Mouse (Mus musculus): ENCODE measurements around the gene Tgm1. TPM values are rescaled to one million over a fixed set of nuclear protein-coding genes. Genes with fewer than 3 reads are reported as not detected.

The Tgm1 gene
- total RNA-seq, 1 experiment = 13.4 TPM

- peak; percentile 83 for DNase-seq (ENCODE audit: low read depth, low spot score)
- TF ChIP-seq HCFC1 (IDR thresholded peaks at IDR 0.05; ENCODE audit: borderline replicate concordance, insufficient read depth, low read length) (peak; percentile 69; the same call in 1 of the 2 replicates), ZC3H11A (IDR thresholded peaks at IDR 0.05; ENCODE audit: borderline replicate concordance, low read depth, low read length) (no peak)
- Histone ChIP-seq H3K27ac (ENCODE audit: insufficient read depth, low read depth, low read length, poor library complexity, severe bottlenecking) (no peak within 1 kb of the TSS), H3K9ac (ENCODE audit: insufficient read depth, low read depth, low read length, poor library complexity, severe bottlenecking) (peak within 1 kb of the TSS; percentile 92), H3K36me3 (ENCODE audit: control insufficient read depth, insufficient read depth, low read length, poor library complexity, severe bottlenecking) (peaks cover 6% of the 10 kb centered on the region), H3K4me1 (ENCODE audit: control insufficient read depth in 2 of 2, insufficient read depth in 2 of 2, low read length in 2 of 2, poor library complexity in 1 of 2) (peaks cover 2 to 3% of the 10 kb centered on the region in 2 experiments; a peak in 2 of 4 replicates), H3K4me3 (ENCODE audit: insufficient read depth in 1 of 2, low read depth in 1 of 2, low read length in 2 of 2, poor library complexity in 1 of 2, severe bottlenecking in 1 of 2) (peak within 1 kb of the TSS; percentile 95 to 100), H3K9me3 (ENCODE audit: control insufficient read depth, insufficient read depth, low read depth, low read length) (no peaks in the 10 kb centered on the region)
- in situ Hi-C loops (cut with MboI; ENCODE audit: low sequenced_read_pairs in 2 of 2, unreplicated experiment in 2 of 2) = no loop called here
Measured at GRCm38 (mm10) chr14:55745180-55745860, 31.6 kb upstream of the Tgm1 start, which contains the start of the genes Dhrs1 and Nop9. Gene Dhrs1 (minus strand): TSS chr14:55745690. Gene Nop9 (plus strand): TSS chr14:55745693.

- H3K36me3 ChIP-seq (ENCODE audit: control insufficient read depth, insufficient read depth, low read length, poor library complexity, severe bottlenecking) = peaks cover 2% of the 10 kb centered on the region; the same call in 1 of the 2 replicates
- H3K9ac ChIP-seq (ENCODE audit: insufficient read depth, low read depth, low read length, poor library complexity, severe bottlenecking) = no peak overlapping the region
- H3K4me3 ChIP-seq (ENCODE audit: insufficient read depth in 1 of 2, low read depth in 1 of 2, low read length in 2 of 2, poor library complexity in 1 of 2, severe bottlenecking in 1 of 2) = no peak overlapping the region
- peak; percentile 75 for DNase-seq (ENCODE audit: low read depth, low spot score)
- peaks cover 2 to 3% of the 10 kb centered on the region in 2 experiments; a peak in 2 of 4 replicates for H3K4me1 ChIP-seq (ENCODE audit: control insufficient read depth in 2 of 2, insufficient read depth in 2 of 2, low read length in 2 of 2, poor library complexity in 1 of 2)
- in situ Hi-C loops (cut with MboI; ENCODE audit: low sequenced_read_pairs in 2 of 2, unreplicated experiment in 2 of 2) = loop anchor here in 1 of 2 experiments (5.0 kb wide), 1 partner anchor 61 kb away; the partner anchor contains the start of gene Tinf2
- H3K27ac ChIP-seq (ENCODE audit: insufficient read depth, low read depth, low read length, poor library complexity, severe bottlenecking) = no peak overlapping the region
- H3K9me3 ChIP-seq (ENCODE audit: control insufficient read depth, insufficient read depth, low read depth, low read length) = no peaks in the 10 kb centered on the region
- TF ChIP-seq MAFK (IDR thresholded peaks at IDR 0.05; ENCODE audit: insufficient read depth, low read depth, low read length) (no peak), ZC3H11A (IDR thresholded peaks at IDR 0.05; ENCODE audit: borderline replicate concordance, low read depth, low read length) (peak; percentile 95), ZNF384 (IDR thresholded peaks at IDR 0.05; ENCODE audit: low read depth, low read length) (0 out of 2 replicates have a peak, but pooled peaks have one; percentile 6), CHD2 (IDR thresholded peaks at IDR 0.05; ENCODE audit: low read depth, low read length) (no peak), HCFC1 (IDR thresholded peaks at IDR 0.05; ENCODE audit: borderline replicate concordance, insufficient read depth, low read length) (peak; percentile 35; the same call in 1 of the 2 replicates)
Measured at GRCm38 (mm10) chr14:55743711-55744110, 30.0 kb upstream of the Tgm1 start.

GRCm38 (mm10) chr14:55737086-55737687, 23.5 kb upstream of the Tgm1 start:
- Histone ChIP-seq H3K4me3 (ENCODE audit: insufficient read depth in 1 of 2, low read depth in 1 of 2, low read length in 2 of 2, poor library complexity in 1 of 2, severe bottlenecking in 1 of 2) (no peak overlapping the region), H3K27ac (ENCODE audit: insufficient read depth, low read depth, low read length, poor library complexity, severe bottlenecking) (no peak overlapping the region), H3K36me3 (ENCODE audit: control insufficient read depth, insufficient read depth, low read length, poor library complexity, severe bottlenecking) (peaks cover 2% of the 10 kb centered on the region; the same call in 1 of the 2 replicates), H3K9ac (ENCODE audit: insufficient read depth, low read depth, low read length, poor library complexity, severe bottlenecking) (no peak overlapping the region), H3K9me3 (ENCODE audit: control insufficient read depth, insufficient read depth, low read depth, low read length) (no peaks in the 10 kb centered on the region), H3K4me1 (ENCODE audit: control insufficient read depth in 2 of 2, insufficient read depth in 2 of 2, low read length in 2 of 2, poor library complexity in 1 of 2) (no peaks in the 10 kb centered on the region)
- TF ChIP-seq MAFK (IDR thresholded peaks at IDR 0.05; ENCODE audit: insufficient read depth, low read depth, low read length) (no peak), CHD2 (IDR thresholded peaks at IDR 0.05; ENCODE audit: low read depth, low read length) (no peak), ZNF384 (IDR thresholded peaks at IDR 0.05; ENCODE audit: low read depth, low read length) (no peak), ZC3H11A (IDR thresholded peaks at IDR 0.05; ENCODE audit: borderline replicate concordance, low read depth, low read length) (no peak), HCFC1 (IDR thresholded peaks at IDR 0.05; ENCODE audit: borderline replicate concordance, insufficient read depth, low read length) (no peak)
- in situ Hi-C loops (cut with MboI; ENCODE audit: low sequenced_read_pairs in 2 of 2, unreplicated experiment in 2 of 2) = no loop called here
- no peak for DNase-seq (ENCODE audit: low read depth, low spot score)

GRCm38 (mm10) chr14:55735758-55736157, 22.0 kb upstream of the Tgm1 start:
- in situ Hi-C loops (cut with MboI; ENCODE audit: low sequenced_read_pairs in 2 of 2, unreplicated experiment in 2 of 2) = no loop called here
- H3K36me3 ChIP-seq (ENCODE audit: control insufficient read depth, insufficient read depth, low read length, poor library complexity, severe bottlenecking) = peaks cover 2% of the 10 kb centered on the region; the same call in 1 of the 2 replicates
- no peak for TF ChIP-seq HCFC1 (IDR thresholded peaks at IDR 0.05; ENCODE audit: borderline replicate concordance, insufficient read depth, low read length)
- no peak for TF ChIP-seq ZNF384 (IDR thresholded peaks at IDR 0.05; ENCODE audit: low read depth, low read length)
- DNase-seq (ENCODE audit: low read depth, low spot score) = no peak
- H3K27ac ChIP-seq (ENCODE audit: insufficient read depth, low read depth, low read length, poor library complexity, severe bottlenecking) = no peak overlapping the region
- H3K4me3 ChIP-seq (ENCODE audit: insufficient read depth in 1 of 2, low read depth in 1 of 2, low read length in 2 of 2, poor library complexity in 1 of 2, severe bottlenecking in 1 of 2) = no peak overlapping the region
- no peaks in the 10 kb centered on the region for H3K9me3 ChIP-seq (ENCODE audit: control insufficient read depth, insufficient read depth, low read depth, low read length)
- no peaks in the 10 kb centered on the region for H3K4me1 ChIP-seq (ENCODE audit: control insufficient read depth in 2 of 2, insufficient read depth in 2 of 2, low read length in 2 of 2, poor library complexity in 1 of 2)
- no peak overlapping the region for H3K9ac ChIP-seq (ENCODE audit: insufficient read depth, low read depth, low read length, poor library complexity, severe bottlenecking)
